ENCODE assay signal across 34 mouse cellular contexts in genomic region chr4:117616600-117616999, GRCm38 (mm10).
"Had no signal": no experiment of that assay in that cellular context is flagged by ENCODE, and none has a peak within 500 bp of the region (broad histone marks: within the 10 kb centered on the region; RNA-seq: fewer than 3 reads in every experiment).

No protein-coding gene starts in this region.

- H3K4me2 ChIP-seq: heart, embryonic 11.5 days; heart, embryonic 12.5 days; heart, embryonic 13.5 days; heart, embryonic 15.5 days; hindbrain, embryonic 12.5 days; hindbrain, embryonic 13.5 days; hindbrain, embryonic 14.5 days; hindbrain, embryonic 15.5 days; intestine, embryonic 15.5 days; kidney, embryonic 15.5 days had no signal

- DNase-seq: heart, postnatal 10 days; heart, postnatal 14 days; heart, postnatal 36 days; heart, postnatal 4 days; kidney, adult 11 months; kidney, adult 18-20 months; kidney, adult 2 months; kidney, adult 8-10 months; kidney, adult 9 months; kidney, postnatal 10 days; kidney, postnatal 14 days; kidney, postnatal 25 days; kidney, postnatal 36 days; kidney, postnatal 4 days; layer of hippocampus, adult 9-11 months; layer of hippocampus, postnatal 36 days had no signal

- H3K9me3 ChIP-seq: heart, embryonic 10.5 days; heart, embryonic 12.5 days; heart, embryonic 13.5 days; heart, embryonic 15.5 days; hindbrain, embryonic 10.5 days; hindbrain, embryonic 12.5 days; hindbrain, embryonic 13.5 days; hindbrain, embryonic 15.5 days; intestine, embryonic 15.5 days; kidney, embryonic 15.5 days had no signal

- H3K4me3 ChIP-seq: heart, embryonic 10.5 days; heart, embryonic 12.5 days; heart, embryonic 13.5 days; heart, embryonic 15.5 days; hindbrain, embryonic 10.5 days; hindbrain, embryonic 12.5 days; hindbrain, embryonic 13.5 days; hindbrain, embryonic 15.5 days; intestine, embryonic 15.5 days; kidney, embryonic 15.5 days; layer of hippocampus, adult 2 months had no signal

- H3K9ac ChIP-seq: heart, embryonic 12.5 days; heart, embryonic 13.5 days; heart, embryonic 15.5 days; hindbrain, embryonic 12.5 days; hindbrain, embryonic 13.5 days; hindbrain, embryonic 14.5 days; hindbrain, embryonic 15.5 days; intestine, embryonic 15.5 days; kidney, embryonic 15.5 days had no signal

- ATAC-seq: hindbrain, embryonic 16.5 days; hindbrain, postnatal 0 days; inflammation-experienced regulatory T-cells, adult 6 months; intestine, embryonic 15.5 days; intestine, embryonic 16.5 days had no signal

- H3K4me1 ChIP-seq: heart, embryonic 15.5 days; hindbrain, embryonic 10.5 days; hindbrain, embryonic 12.5 days; hindbrain, embryonic 15.5 days; intestine, embryonic 15.5 days had no signal

- H3K27me3 ChIP-seq: heart, embryonic 12.5 days; heart, embryonic 13.5 days; heart, embryonic 15.5 days; hindbrain, embryonic 12.5 days; hindbrain, embryonic 13.5 days; hindbrain, embryonic 15.5 days; intestine, embryonic 15.5 days; kidney, embryonic 15.5 days had no signal

- H3K27ac ChIP-seq: heart, embryonic 10.5 days; heart, embryonic 13.5 days; heart, embryonic 15.5 days; hindbrain, embryonic 10.5 days; hindbrain, embryonic 12.5 days; hindbrain, embryonic 13.5 days; hindbrain, embryonic 14.5 days; hindbrain, embryonic 15.5 days; hindbrain, postnatal 0 days; intestine, embryonic 15.5 days; kidney, embryonic 15.5 days; kidney, postnatal 0 days; layer of hippocampus, adult 2 months had no signal
